Mouse (Mus musculus) urinary bladder, adult 18-20 months (tissue): ENCODE data around the gene Ccdc177.
"Not testable (repeated sequence)": the region's sequence is repeated elsewhere in the genome, so short reads cannot be mapped to it uniquely, and the experiment has no call there.

Experiments used
- DNase-seq, 2 experiments: peaks; one replicate each; pipeline ENCODE4 v3.0.0; 2022; ENCODE audit warnings: low spot score in 2 of 2, mixed read lengths in 2 of 2

Gene Ccdc177

GRCm38 (mm10) chr12:80760396-80760801, at the start of gene Ccdc177:
Ccdc177 (minus strand) TSS chr12:80760687.
- peak; percentile 33 to 35 for DNase-seq

- no peak for DNase-seq
These were observed 49.5 kb upstream of the Ccdc177 start for GRCm38 (mm10) chr12:80810005-80810404.

GRCm38 (mm10) chr12:80807451-80808085, 47.1 kb upstream of the Ccdc177 start:
- no peak for DNase-seq

GRCm38 (mm10) chr12:80804861-80805428, 44.5 kb upstream of the Ccdc177 start:
- DNase-seq = no peak

- no peak for DNase-seq
These were observed 43.4 kb upstream of the Ccdc177 start for GRCm38 (mm10) chr12:80803924-80804323.

GRCm38 (mm10) chr12:80801443-80801842, 41.0 kb upstream of the Ccdc177 start:
- DNase-seq = no peak

- DNase-seq = no peak
These were observed 39.7 kb upstream of the Ccdc177 start for GRCm38 (mm10) chr12:80800156-80800555.

GRCm38 (mm10) chr12:80798271-80798670, 37.8 kb upstream of the Ccdc177 start:
- no peak for DNase-seq

- DNase-seq = no peak
These were observed 34.7 kb upstream of the Ccdc177 start for GRCm38 (mm10) chr12:80794935-80795785.

GRCm38 (mm10) chr12:80794522-80794921, 34.0 kb upstream of the Ccdc177 start:
- no peak for DNase-seq

GRCm38 (mm10) chr12:80793535-80793934, 33.0 kb upstream of the Ccdc177 start:
- DNase-seq = no peak

GRCm38 (mm10) chr12:80792867-80793266, 32.4 kb upstream of the Ccdc177 start:
- no peak for DNase-seq

GRCm38 (mm10) chr12:80791571-80792444, 31.3 kb upstream of the Ccdc177 start:
- no peak for DNase-seq

- no peak for DNase-seq
These were observed 30.4 kb upstream of the Ccdc177 start for GRCm38 (mm10) chr12:80790700-80791570.

- peak; percentile 97 to 98 for DNase-seq
These were observed 29.6 kb upstream of the Ccdc177 start, which contains the start of gene Susd6 for GRCm38 (mm10) chr12:80789849-80790694. Susd6 (plus strand) TSS chr12:80790510.

GRCm38 (mm10) chr12:80789276-80789675, 28.8 kb upstream of the Ccdc177 start:
- not testable (repeated sequence) for DNase-seq

GRCm38 (mm10) chr12:80788188-80788587, 27.7 kb upstream of the Ccdc177 start:
- no peak for DNase-seq

- no peak for DNase-seq
These were observed 27.1 kb upstream of the Ccdc177 start for GRCm38 (mm10) chr12:80787604-80788003.

- no peak for DNase-seq
These were observed 26.1 kb upstream of the Ccdc177 start for GRCm38 (mm10) chr12:80786591-80786990.

GRCm38 (mm10) chr12:80785597-80785996, 25.1 kb upstream of the Ccdc177 start:
- DNase-seq = no peak
